Mouse (Mus musculus): ENCODE measurements at regions not wholly inside any gene's neighbourhood (a gene's known extent, or its start where the extent isn't known, plus 50 kb on each side); places are given as distances from the start of the nearest gene placed in this dataset.

GRCm38 (mm10) chr3:60398796-60399195 lies 73.8 kb upstream of the Mbnl1 start:
- Histone ChIP-seq H3K27ac (no peak overlapping the region), H3K4me1 (no peaks in the 10 kb centered on the region), H3K36me3 (no peaks in the 10 kb centered on the region), H3K9ac (no peak overlapping the region), H3K4me3 (replicated peaks) (no peak overlapping the region), H3K27me3 (replicated peaks) (no peaks in the 10 kb centered on the region), H3K9me3 (no peaks in the 10 kb centered on the region), H3K4me2 (no peak overlapping the region)
- ATAC-seq (ENCODE audit: insufficient read depth, low FRiP score, low read depth) = no peak

GRCm38 (mm10) chr3:60402251-60402830 lies 70.3 kb upstream of the Mbnl1 start:
- Histone ChIP-seq H3K4me2 (no peak overlapping the region), H3K9ac (no peak overlapping the region), H3K36me3 (no peaks in the 10 kb centered on the region), H3K4me1 (no peaks in the 10 kb centered on the region), H3K27ac (no peak overlapping the region), H3K27me3 (replicated peaks) (no peaks in the 10 kb centered on the region), H3K9me3 (no peaks in the 10 kb centered on the region), H3K4me3 (replicated peaks) (no peak overlapping the region)
- WGBS = 77% methylated on average over 5 of the region's 5 CpGs
- no peak for ATAC-seq (ENCODE audit: insufficient read depth, low FRiP score, low read depth)

- ATAC-seq (ENCODE audit: insufficient read depth, low FRiP score, low read depth) = no peak
These were observed 65.2 kb upstream of the Mbnl1 start for GRCm38 (mm10) chr3:60407426-60407825.

GRCm38 (mm10) chr3:60407906-60408305 lies 64.7 kb upstream of the Mbnl1 start:
- no peak overlapping the region for H3K4me3 ChIP-seq (replicated peaks)
- H3K27ac ChIP-seq = no peak overlapping the region
- ATAC-seq (ENCODE audit: insufficient read depth, low FRiP score, low read depth) = no peak
- no peaks in the 10 kb centered on the region for H3K4me1 ChIP-seq
- no peak overlapping the region for H3K4me2 ChIP-seq
- WGBS = 76% methylated on average over 1 of the region's 1 CpGs
- H3K9ac ChIP-seq = no peak overlapping the region
- H3K27me3 ChIP-seq (replicated peaks) = no peaks in the 10 kb centered on the region
- H3K9me3 ChIP-seq = no peaks in the 10 kb centered on the region
- no peaks in the 10 kb centered on the region for H3K36me3 ChIP-seq

More at GRCm38 (mm10) chr3:60407426-60407825, 65.2 kb upstream of the Mbnl1 start:
- no peak overlapping the region for H3K4me2 ChIP-seq
- no peaks in the 10 kb centered on the region for H3K36me3 ChIP-seq
- H3K27ac ChIP-seq = no peak overlapping the region
- no peaks in the 10 kb centered on the region for H3K27me3 ChIP-seq (replicated peaks)
- H3K9me3 ChIP-seq = no peaks in the 10 kb centered on the region
- no peak overlapping the region for H3K4me3 ChIP-seq (replicated peaks)
- no peak overlapping the region for H3K9ac ChIP-seq
- no peaks in the 10 kb centered on the region for H3K4me1 ChIP-seq
- WGBS = 83% methylated on average over 2 of the region's 2 CpGs

GRCm38 (mm10) chr3:60408553-60409282 lies 63.9 kb upstream of the Mbnl1 start:
- Histone ChIP-seq H3K9me3 (no peaks in the 10 kb centered on the region), H3K27me3 (replicated peaks) (no peaks in the 10 kb centered on the region), H3K4me1 (no peaks in the 10 kb centered on the region), H3K36me3 (no peaks in the 10 kb centered on the region), H3K4me3 (replicated peaks) (peak overlapping the region; percentile 34), H3K4me2 (peak overlapping the region; percentile 49), H3K27ac (peak overlapping the region; percentile 27), H3K9ac (no peak overlapping the region)
- WGBS = 7% methylated on average over 7 of the region's 7 CpGs
- peak; percentile 72 for ATAC-seq (ENCODE audit: insufficient read depth, low FRiP score, low read depth)

- H3K36me3 ChIP-seq = no peaks in the 10 kb centered on the region
- H3K27ac ChIP-seq = peak overlapping the region; percentile 27
- peak; percentile 64 for ATAC-seq (ENCODE audit: insufficient read depth, low FRiP score, low read depth)
- no peak overlapping the region for H3K9ac ChIP-seq
- no peaks in the 10 kb centered on the region for H3K27me3 ChIP-seq (replicated peaks)
- H3K4me1 ChIP-seq = no peaks in the 10 kb centered on the region
- no peak overlapping the region for H3K4me3 ChIP-seq (replicated peaks)
- H3K9me3 ChIP-seq = no peaks in the 10 kb centered on the region
- peak overlapping the region; percentile 49 for H3K4me2 ChIP-seq
These were observed 63.4 kb upstream of the Mbnl1 start for GRCm38 (mm10) chr3:60409283-60409633.

GRCm38 (mm10) chr3:60411746-60412145 lies 60.9 kb upstream of the Mbnl1 start:
- H3K4me2 ChIP-seq = no peak overlapping the region
- no peak overlapping the region for H3K9ac ChIP-seq
- no peaks in the 10 kb centered on the region for H3K9me3 ChIP-seq
- no peak for ATAC-seq (ENCODE audit: insufficient read depth, low FRiP score, low read depth)
- H3K27me3 ChIP-seq (replicated peaks) = no peaks in the 10 kb centered on the region
- no peaks in the 10 kb centered on the region for H3K4me1 ChIP-seq
- H3K36me3 ChIP-seq = no peaks in the 10 kb centered on the region
- whole genome bisulfite sequencing = 82% methylated on average over 1 of the region's 1 CpGs
- no peak overlapping the region for H3K4me3 ChIP-seq (replicated peaks)
- H3K27ac ChIP-seq = no peak overlapping the region

GRCm38 (mm10) chr3:60412206-60412605 lies 60.4 kb upstream of the Mbnl1 start:
- H3K4me1 ChIP-seq = no peaks in the 10 kb centered on the region
- no peak for ATAC-seq (ENCODE audit: insufficient read depth, low FRiP score, low read depth)
- H3K9me3 ChIP-seq = no peaks in the 10 kb centered on the region
- no peaks in the 10 kb centered on the region for H3K27me3 ChIP-seq (replicated peaks)
- H3K4me3 ChIP-seq (replicated peaks) = no peak overlapping the region
- no peak overlapping the region for H3K9ac ChIP-seq
- H3K27ac ChIP-seq = no peak overlapping the region
- H3K36me3 ChIP-seq = no peaks in the 10 kb centered on the region
- no peak overlapping the region for H3K4me2 ChIP-seq

- ATAC-seq (ENCODE audit: insufficient read depth, low FRiP score, low read depth) = no peak
- Histone ChIP-seq H3K4me1 (no peaks in the 10 kb centered on the region), H3K9ac (no peak overlapping the region), H3K9me3 (no peaks in the 10 kb centered on the region), H3K4me2 (no peak overlapping the region), H3K4me3 (replicated peaks) (no peak overlapping the region), H3K36me3 (no peaks in the 10 kb centered on the region), H3K27ac (no peak overlapping the region), H3K27me3 (replicated peaks) (no peaks in the 10 kb centered on the region)
- WGBS = 56% methylated on average over 3 of the region's 3 CpGs
These were observed 58.9 kb upstream of the Mbnl1 start for GRCm38 (mm10) chr3:60413749-60414148.

- ATAC-seq (ENCODE audit: insufficient read depth, low FRiP score, low read depth) = no peak
- H3K27me3 ChIP-seq (replicated peaks) = no peaks in the 10 kb centered on the region
- no peak overlapping the region for H3K9ac ChIP-seq
- no peaks in the 10 kb centered on the region for H3K9me3 ChIP-seq
- H3K4me1 ChIP-seq = no peaks in the 10 kb centered on the region
- no peak overlapping the region for H3K4me2 ChIP-seq
- WGBS = 77% methylated on average over 1 of the region's 1 CpGs
- H3K27ac ChIP-seq = no peak overlapping the region
- H3K4me3 ChIP-seq (replicated peaks) = no peak overlapping the region
- no peaks in the 10 kb centered on the region for H3K36me3 ChIP-seq
These were observed 55.6 kb upstream of the Mbnl1 start for GRCm38 (mm10) chr3:60417001-60417400.

- Histone ChIP-seq H3K9me3 (no peaks in the 10 kb centered on the region), H3K4me2 (no peak overlapping the region), H3K27me3 (replicated peaks) (no peaks in the 10 kb centered on the region), H3K4me1 (no peaks in the 10 kb centered on the region), H3K9ac (no peak overlapping the region), H3K4me3 (replicated peaks) (no peak overlapping the region), H3K36me3 (no peaks in the 10 kb centered on the region), H3K27ac (no peak overlapping the region)
- no peak for ATAC-seq (ENCODE audit: insufficient read depth, low FRiP score, low read depth)
These were observed 54.0 kb upstream of the Mbnl1 start for GRCm38 (mm10) chr3:60418652-60419051.

- no peak overlapping the region for H3K4me2 ChIP-seq
- H3K4me1 ChIP-seq = no peaks in the 10 kb centered on the region
- H3K27ac ChIP-seq = no peak overlapping the region
- H3K9ac ChIP-seq = no peak overlapping the region
- ATAC-seq (ENCODE audit: insufficient read depth, low FRiP score, low read depth) = no peak
- 86% methylated on average over 3 of the region's 3 CpGs for WGBS
- H3K4me3 ChIP-seq (replicated peaks) = no peak overlapping the region
- no peaks in the 10 kb centered on the region for H3K27me3 ChIP-seq (replicated peaks)
- H3K9me3 ChIP-seq = no peaks in the 10 kb centered on the region
- H3K36me3 ChIP-seq = no peaks in the 10 kb centered on the region
These were observed 53.4 kb upstream of the Mbnl1 start for GRCm38 (mm10) chr3:60419216-60419615.

Data from stomach, embryonic 15.5 days (tissue).